In the genomic region with DNA sequence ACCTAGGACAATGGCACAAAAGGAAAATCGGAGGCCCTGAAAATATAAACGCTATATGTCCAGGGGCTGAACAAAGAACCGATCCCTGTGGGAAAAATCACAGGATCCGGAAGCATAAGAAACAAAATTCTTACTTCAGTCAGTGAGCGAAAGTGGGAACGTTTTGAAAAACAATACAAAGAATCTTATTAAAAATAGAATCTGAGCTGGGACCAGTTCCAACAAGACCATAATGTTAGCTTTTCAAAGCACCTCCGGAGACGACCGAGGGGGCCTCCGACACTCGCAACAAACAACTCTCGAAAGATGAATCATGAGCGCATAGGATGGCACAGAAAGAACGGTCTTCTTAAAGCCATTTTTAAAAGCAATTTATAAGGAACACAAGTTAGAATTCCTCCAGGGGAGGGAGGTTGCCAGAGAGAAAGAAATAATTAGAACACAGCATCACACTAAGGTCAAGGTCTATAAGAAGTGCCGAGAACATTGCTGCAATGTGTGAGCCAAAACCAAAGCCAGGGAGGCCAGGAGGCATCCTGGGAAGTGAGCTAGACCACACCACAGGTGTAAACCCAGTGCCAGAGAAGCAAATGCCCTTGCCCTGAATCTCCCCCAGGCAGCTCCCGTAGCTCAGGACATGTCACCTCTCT, we compare ENCODE assay signal across 14 mouse cellular contexts. TPM values are rescaled to one million over a fixed set of nuclear protein-coding genes. Genes with fewer than 3 reads are reported as not detected.
DNase-seq lines count a peak whose midpoint lies in the region; ATAC-seq and TF ChIP-seq lines count a peak whose summit lies in the region.
"Had no signal": no experiment of that assay in that cellular context is flagged by ENCODE, and none has a peak within 500 bp of the region (broad histone marks: within the 10 kb centered on the region; RNA-seq: fewer than 3 reads in every experiment).

No protein-coding gene starts in this region.

- no peaks in the 10 kb centered on the region for H3K9me3 ChIP-seq in heart, embryonic 13.5 days
- no peaks in the 10 kb centered on the region for H3K9me3 ChIP-seq in embryonic facial prominence, embryonic 15.5 days (replicated peaks)
- no peaks in the 10 kb centered on the region for H3K9me3 ChIP-seq in midbrain, embryonic 13.5 days
- H3K9me3 ChIP-seq: forebrain, embryonic 12.5 days; liver, embryonic 12.5 days had no signal

- TF ChIP-seq POLR2A in cerebellum, adult 2 months (IDR thresholded peaks at IDR 0.05; ENCODE audit: borderline replicate concordance, insufficient read depth, low read length), result no peak

- H3K27me3 ChIP-seq in heart, embryonic 13.5 days (replicated peaks), result no peaks in the 10 kb centered on the region
- H3K27me3 ChIP-seq in cerebellum, adult 2 months (ENCODE audit: control insufficient read depth, insufficient read depth, low read length), result no peaks in the 10 kb centered on the region
- no peaks in the 10 kb centered on the region for H3K27me3 ChIP-seq in embryonic facial prominence, embryonic 15.5 days
- no peaks in the 10 kb centered on the region for H3K27me3 ChIP-seq in midbrain, embryonic 13.5 days
- H3K27me3 ChIP-seq: forebrain, embryonic 12.5 days; liver, embryonic 12.5 days had no signal

- peaks cover 69% of the 10 kb centered on the region for H3K4me1 ChIP-seq in heart, embryonic 13.5 days
- H3K4me1 ChIP-seq in cerebellum, adult 2 months (ENCODE audit: control insufficient read depth, insufficient read depth, low read length), result peaks cover 43% of the 10 kb centered on the region
- peaks cover 49% of the 10 kb centered on the region for H3K4me1 ChIP-seq in embryonic facial prominence, embryonic 15.5 days
- H3K4me1 ChIP-seq in midbrain, embryonic 13.5 days (replicated peaks), result peaks cover 25% of the 10 kb centered on the region

- WGBS in heart, embryonic 13.5 days, result 69% methylated on average over 16 of the region's 16 CpGs
- 27% methylated on average over 16 of the region's 16 CpGs for WGBS in cerebellum, adult 2 months
- 43% methylated on average over 16 of the region's 16 CpGs for WGBS in embryonic facial prominence, embryonic 15.5 days
- 88% methylated on average over 16 of the region's 16 CpGs for WGBS in midbrain, embryonic 13.5 days

- intact Hi-C loops in heart, postnatal 14 days (cut with DNase I), result no loop called here

- TF ChIP-seq CTCF in layer of hippocampus, adult 2 months (conservative IDR thresholded peaks at IDR 0.05), result no peak
- TF ChIP-seq CTCF in cerebellum, adult 2 months (IDR thresholded peaks at IDR 0.05; ENCODE audit: borderline replicate concordance, insufficient read depth, low read depth, low read length), result no peak

- no peak overlapping the region for H3K4me3 ChIP-seq in heart, embryonic 13.5 days
- peak overlapping the region; percentile 8; the same call in 1 of the 2 replicates for H3K4me3 ChIP-seq in layer of hippocampus, adult 2 months
- H3K4me3 ChIP-seq in cerebellum, adult 2 months (replicated peaks; ENCODE audit: insufficient read depth, low read depth, low read length), result no peak overlapping the region
- H3K4me3 ChIP-seq in embryonic facial prominence, embryonic 15.5 days (replicated peaks), result no peak overlapping the region
- no peak overlapping the region for H3K4me3 ChIP-seq in midbrain, embryonic 13.5 days (replicated peaks)
- H3K4me3 ChIP-seq: forebrain, embryonic 12.5 days; liver, embryonic 12.5 days had no signal

- 0 out of 2 replicates have a peak overlapping the region, but pooled peaks have one; percentile 50 for H3K9ac ChIP-seq in heart, embryonic 13.5 days
- H3K9ac ChIP-seq in embryonic facial prominence, embryonic 15.5 days, result no peak overlapping the region
- no peak overlapping the region for H3K9ac ChIP-seq in midbrain, embryonic 13.5 days (replicated peaks)
- H3K9ac ChIP-seq: forebrain, embryonic 12.5 days; liver, embryonic 12.5 days had no signal

- ATAC-seq in heart, embryonic 13.5 days (ENCODE audit: extremely low read depth, insufficient number of reproducible peaks, low FRiP score, low TSS enrichment), result no peak
- ATAC-seq in embryonic facial prominence, embryonic 15.5 days (ENCODE audit: insufficient number of reproducible peaks, low FRiP score, low TSS enrichment, low read depth), result no peak
- no peak for ATAC-seq in midbrain, embryonic 13.5 days
- ATAC-seq: inflammation-experienced regulatory T-cells, adult 6 months; liver, embryonic 12.5 days had no signal

- H3K4me2 ChIP-seq in heart, embryonic 13.5 days, result peak overlapping the region; percentile 31
- H3K4me2 ChIP-seq in embryonic facial prominence, embryonic 15.5 days (replicated peaks), result 0 out of 2 replicates have a peak overlapping the region, but pooled peaks have one; percentile 4
- H3K4me2 ChIP-seq in midbrain, embryonic 13.5 days (replicated peaks), result no peak overlapping the region
- H3K4me2 ChIP-seq: forebrain, embryonic 12.5 days; liver, embryonic 12.5 days had no signal

- no peak for DNase-seq in heart, postnatal 14 days
- DNase-seq in layer of hippocampus, adult 2 months (ENCODE audit: low spot score in 2 of 2), result no peak
- no peak for DNase-seq in layer of hippocampus, adult 9-11 months
- peak; percentile 56 to 76 for DNase-seq in cerebellum, adult 2 months
- no peak for DNase-seq in adrenal gland, postnatal 10 days
- DNase-seq: adrenal gland, postnatal 25 days; gastrocnemius, postnatal 25 days; thymus, postnatal 4 days had no signal

- H3K36me3 ChIP-seq in heart, embryonic 13.5 days, result peaks cover 7% of the 10 kb centered on the region; the same call in 1 of the 2 replicates
- no peaks in the 10 kb centered on the region for H3K36me3 ChIP-seq in embryonic facial prominence, embryonic 15.5 days
- no peaks in the 10 kb centered on the region for H3K36me3 ChIP-seq in midbrain, embryonic 13.5 days

- peak overlapping the region; percentile 43 for H3K27ac ChIP-seq in heart, embryonic 13.5 days (replicated peaks)
- H3K27ac ChIP-seq in layer of hippocampus, adult 2 months, result peak overlapping the region; percentile 40
- H3K27ac ChIP-seq in cerebellum, adult 2 months (ENCODE audit: insufficient read depth, low read length), result no peak overlapping the region
- H3K27ac ChIP-seq in embryonic facial prominence, embryonic 15.5 days (replicated peaks), result peak overlapping the region; percentile 55; the same call in 1 of the 2 replicates
- H3K27ac ChIP-seq in midbrain, embryonic 13.5 days, result no peak overlapping the region
- H3K27ac ChIP-seq: forebrain, embryonic 12.5 days; liver, embryonic 12.5 days had no signal

RNA-seq across cellular contexts. Expression of a gene that starts 19.3 kb away (rescaled TPM):
- 23.8 and 26.0 TPM in 2 replicates for polyA plus RNA-seq in heart, embryonic 13.5 days (2015; fragmentation: Nextera tagmentation; extraction: Ambion mirVana)
- total RNA-seq in heart, postnatal 14 days (2021), result 10 to 100 TPM; 42.9 to 43.6 TPM
- 100 to 1,000 TPM; 135 to 138 TPM for total RNA-seq in layer of hippocampus, adult 2 months (2021)
- polyA plus RNA-seq in cerebellum, adult 2 months (2012; rRNA removed), result 61.4 and 66.2 TPM in 2 replicates
- polyA plus RNA-seq in embryonic facial prominence, embryonic 15.5 days (2015; fragmentation: Nextera tagmentation; extraction: Ambion mirVana), result 27.2 and 30.3 TPM in 2 replicates
- 10 to 100 TPM; 27.8 to 33.2 TPM for total RNA-seq in adrenal gland, postnatal 10 days (2021)
- 23.9 and 25.2 TPM in 2 replicates for polyA plus RNA-seq in midbrain, embryonic 13.5 days (2015; fragmentation: Nextera tagmentation; extraction: Ambion mirVana)

Comparison
In these comparisons a context has a peak if more than half of its experiments do, and no peak if none do; other contexts are left out.
1. H3K27ac ChIP-seq: peak in heart, embryonic 13.5 days (single experiment), layer of hippocampus, adult 2 months (single experiment) and embryonic facial prominence, embryonic 15.5 days (single experiment); none in cerebellum, adult 2 months (single experiment) and midbrain, embryonic 13.5 days (single experiment).
2. DNase-seq: peak in cerebellum, adult 2 months (2 of 2); none in heart, postnatal 14 days (0 of 2), layer of hippocampus, adult 2 months (0 of 2), layer of hippocampus, adult 9-11 months (single experiment) and adrenal gland, postnatal 10 days (single experiment).